Mouse (Mus musculus): Measurements from ENCODE around the gene Slit3. TPM values are rescaled to one million over a fixed set of nuclear protein-coding genes. Genes with fewer than 3 reads are reported as not detected.

Slit3 gene
- polyA plus RNA-seq, 1 experiment from 2014 or later = 9.0 TPM

GRCm38 (mm10) chr11:35326346-35326745 is 205.3 kb downstream of the Slit3 start:
- no peaks in the 10 kb centered on the region for H3K36me3 ChIP-seq (ENCODE audit: control insufficient read depth, insufficient read depth, low read length)
- 5% methylated on average over 3 of the region's 3 CpGs for WGBS
- no peak for ATAC-seq
- no peak overlapping the region for H3K4me3 ChIP-seq (ENCODE audit: low read length)
- no peaks in the 10 kb centered on the region; the same call in 1 of the 2 replicates for H3K4me1 ChIP-seq (ENCODE audit: control insufficient read depth, insufficient read depth, low read depth, low read length)
- 0 out of 2 replicates have a peak, but pooled peaks cover 4% of the 10 kb centered on the region for H3K27me3 ChIP-seq (replicated peaks; ENCODE audit: control insufficient read depth, insufficient read depth, low read length)
- H3K9me3 ChIP-seq (ENCODE audit: control insufficient read depth, low read length) = no peaks in the 10 kb centered on the region
- no peak overlapping the region for H3K9ac ChIP-seq (ENCODE audit: low read depth, low read length)
- no peak overlapping the region for H3K4me2 ChIP-seq (ENCODE audit: low read length)
- no peak overlapping the region for H3K27ac ChIP-seq (ENCODE audit: low read depth, low read length)

- WGBS = 50% methylated on average over 1 of the region's 1 CpGs
- Histone ChIP-seq H3K4me3 (ENCODE audit: low read length) (no peak overlapping the region), H3K9ac (ENCODE audit: low read depth, low read length) (no peak overlapping the region), H3K9me3 (ENCODE audit: control insufficient read depth, low read length) (no peaks in the 10 kb centered on the region), H3K27me3 (replicated peaks; ENCODE audit: control insufficient read depth, insufficient read depth, low read length) (0 out of 2 replicates have a peak, but pooled peaks cover 4% of the 10 kb centered on the region), H3K27ac (ENCODE audit: low read depth, low read length) (no peak overlapping the region), H3K36me3 (ENCODE audit: control insufficient read depth, insufficient read depth, low read length) (no peaks in the 10 kb centered on the region), H3K4me2 (ENCODE audit: low read length) (no peak overlapping the region), H3K4me1 (ENCODE audit: control insufficient read depth, insufficient read depth, low read depth, low read length) (no peaks in the 10 kb centered on the region; the same call in 1 of the 2 replicates)
- no peak for ATAC-seq
Observed at GRCm38 (mm10) chr11:35327899-35328298, 206.9 kb downstream of the Slit3 start.

DNA sequence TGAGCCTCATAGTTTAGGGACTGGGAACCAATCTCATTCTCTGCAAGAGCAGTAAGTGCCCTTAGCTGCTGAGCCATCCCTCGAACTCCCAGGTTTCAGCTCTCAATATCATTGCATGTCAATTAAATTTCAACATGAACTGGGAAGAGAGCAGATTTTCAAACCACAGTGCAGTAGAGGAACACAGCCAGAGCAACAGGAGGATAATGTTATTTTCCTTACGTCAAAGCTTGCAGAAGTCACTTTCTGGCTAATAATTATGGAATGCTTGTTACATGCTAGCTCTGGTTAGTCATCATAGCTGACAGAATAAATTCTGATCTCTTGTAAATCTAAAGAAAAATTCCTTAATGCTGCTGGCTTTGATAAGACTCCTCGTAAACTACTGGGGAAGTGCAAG is 210.5 kb downstream of the Slit3 start:
- H3K9me3 ChIP-seq (ENCODE audit: control insufficient read depth, low read length) = no peaks in the 10 kb centered on the region
- no peaks in the 10 kb centered on the region for H3K4me1 ChIP-seq (ENCODE audit: control insufficient read depth, insufficient read depth, low read depth, low read length)
- no peak overlapping the region for H3K4me2 ChIP-seq (ENCODE audit: low read length)
- WGBS = 83% methylated on average over 3 of the region's 3 CpGs
- H3K4me3 ChIP-seq (ENCODE audit: low read length) = no peak overlapping the region
- 0 out of 2 replicates have a peak, but pooled peaks cover 2% of the 10 kb centered on the region for H3K27me3 ChIP-seq (replicated peaks; ENCODE audit: control insufficient read depth, insufficient read depth, low read length)
- no peak for ATAC-seq
- no peak overlapping the region for H3K27ac ChIP-seq (ENCODE audit: low read depth, low read length)
- H3K9ac ChIP-seq (ENCODE audit: low read depth, low read length) = no peak overlapping the region
- H3K36me3 ChIP-seq (ENCODE audit: control insufficient read depth, insufficient read depth, low read length) = no peaks in the 10 kb centered on the region

- Histone ChIP-seq H3K27ac (ENCODE audit: low read depth, low read length) (no peak overlapping the region), H3K4me1 (ENCODE audit: control insufficient read depth, insufficient read depth, low read depth, low read length) (peaks cover 4% of the 10 kb centered on the region), H3K27me3 (replicated peaks; ENCODE audit: control insufficient read depth, insufficient read depth, low read length) (0 out of 2 replicates have a peak, but pooled peaks cover 4% of the 10 kb centered on the region), H3K4me2 (ENCODE audit: low read length) (no peak overlapping the region), H3K9ac (ENCODE audit: low read depth, low read length) (no peak overlapping the region), H3K36me3 (ENCODE audit: control insufficient read depth, insufficient read depth, low read length) (no peaks in the 10 kb centered on the region), H3K4me3 (ENCODE audit: low read length) (no peak overlapping the region), H3K9me3 (ENCODE audit: control insufficient read depth, low read length) (no peaks in the 10 kb centered on the region)
- WGBS = 80% methylated on average over 8 of the region's 8 CpGs
- peak; percentile 77 for ATAC-seq
Observed at GRCm38 (mm10) chr11:35336558-35336957, 215.5 kb downstream of the Slit3 start.

DNA sequence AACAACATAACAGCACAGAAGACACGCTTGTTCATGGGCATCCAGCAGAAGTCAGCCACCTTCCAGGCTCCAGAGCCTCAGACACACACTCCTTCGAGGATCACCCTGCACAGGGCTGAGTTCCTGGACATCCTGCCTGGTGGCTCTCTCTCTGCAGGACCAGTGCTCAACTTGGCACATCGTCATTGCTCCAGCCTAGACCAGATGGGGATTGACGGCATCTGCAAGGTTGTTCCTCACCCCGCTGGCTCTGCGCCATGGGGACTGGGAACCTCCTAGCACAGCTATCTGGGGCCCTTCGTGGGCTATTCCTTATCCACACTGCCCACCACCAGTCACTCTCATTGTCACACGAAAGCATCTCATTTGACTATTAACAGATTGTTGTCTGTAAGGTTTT is 216.5 kb downstream of the Slit3 start:
- no peaks in the 10 kb centered on the region for H3K36me3 ChIP-seq (ENCODE audit: control insufficient read depth, insufficient read depth, low read length)
- no peak overlapping the region for H3K9ac ChIP-seq (ENCODE audit: low read depth, low read length)
- H3K4me1 ChIP-seq (ENCODE audit: control insufficient read depth, insufficient read depth, low read depth, low read length) = peaks cover 4% of the 10 kb centered on the region
- no peak overlapping the region for H3K27ac ChIP-seq (ENCODE audit: low read depth, low read length)
- no peak overlapping the region for H3K4me3 ChIP-seq (ENCODE audit: low read length)
- H3K27me3 ChIP-seq (replicated peaks; ENCODE audit: control insufficient read depth, insufficient read depth, low read length) = 0 out of 2 replicates have a peak, but pooled peaks cover 4% of the 10 kb centered on the region
- 54% methylated on average over 8 of the region's 8 CpGs for WGBS
- H3K4me2 ChIP-seq (ENCODE audit: low read length) = no peak overlapping the region
- ATAC-seq = peak; percentile 57
- H3K9me3 ChIP-seq (ENCODE audit: control insufficient read depth, low read length) = no peaks in the 10 kb centered on the region

DNA sequence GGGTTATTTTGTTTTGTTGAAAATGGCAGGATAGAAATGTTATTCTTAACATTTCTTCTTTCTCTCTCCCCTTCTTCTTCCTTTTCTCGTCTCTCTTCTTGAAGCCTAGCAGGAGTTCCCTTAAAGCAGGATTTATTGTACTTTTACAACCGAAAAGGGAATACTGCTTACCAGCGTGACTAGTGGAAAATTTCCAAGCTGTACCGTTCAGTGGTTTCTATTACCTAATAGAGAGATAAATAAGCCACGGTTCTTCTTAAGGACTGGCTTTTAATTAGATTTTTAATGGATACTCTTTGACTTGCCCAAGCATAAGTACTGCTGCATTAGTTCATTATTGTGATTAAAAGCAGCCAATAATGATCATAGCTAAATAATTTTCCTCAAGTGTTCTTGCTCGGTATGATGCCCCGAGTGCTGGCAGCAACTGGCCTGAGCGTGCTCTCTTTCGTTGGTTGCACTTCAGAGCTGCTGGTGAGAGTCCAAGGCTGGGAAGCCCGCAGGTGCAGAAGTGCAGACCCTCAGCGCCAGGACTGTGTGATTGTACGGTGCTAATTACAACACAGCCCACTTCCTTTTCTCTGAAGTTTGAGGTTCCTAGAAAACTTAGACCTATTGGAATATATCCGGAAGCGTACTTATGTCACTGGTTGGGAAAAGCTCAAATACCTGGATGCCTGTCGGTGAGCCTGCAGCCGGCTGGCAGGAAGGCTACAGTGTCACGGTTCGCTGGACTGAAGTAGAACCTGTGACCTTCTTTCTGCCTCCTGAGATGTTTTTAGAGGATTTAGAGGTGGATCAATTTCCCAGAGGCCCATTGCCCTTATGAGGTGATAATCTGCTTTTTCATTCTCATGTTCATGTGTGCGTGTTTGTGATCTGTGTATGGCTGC is 217.1 kb downstream of the Slit3 start:
- no peak overlapping the region for H3K27ac ChIP-seq (ENCODE audit: low read depth, low read length)
- H3K9me3 ChIP-seq (ENCODE audit: control insufficient read depth, low read length) = no peaks in the 10 kb centered on the region
- 0 out of 2 replicates have a peak, but pooled peaks cover 4% of the 10 kb centered on the region for H3K27me3 ChIP-seq (replicated peaks; ENCODE audit: control insufficient read depth, insufficient read depth, low read length)
- no peaks in the 10 kb centered on the region for H3K36me3 ChIP-seq (ENCODE audit: control insufficient read depth, insufficient read depth, low read length)
- peak; percentile 67 for ATAC-seq
- H3K4me2 ChIP-seq (ENCODE audit: low read length) = no peak overlapping the region
- H3K4me3 ChIP-seq (ENCODE audit: low read length) = no peak overlapping the region
- peaks cover 4% of the 10 kb centered on the region for H3K4me1 ChIP-seq (ENCODE audit: control insufficient read depth, insufficient read depth, low read depth, low read length)
- 66% methylated on average over 19 of the region's 19 CpGs for WGBS
- no peak overlapping the region for H3K9ac ChIP-seq (ENCODE audit: low read depth, low read length)

- Histone ChIP-seq H3K27me3 (replicated peaks; ENCODE audit: control insufficient read depth, insufficient read depth, low read length) (peaks cover 7% of the 10 kb centered on the region; the same call in 1 of the 2 replicates), H3K9ac (ENCODE audit: low read depth, low read length) (no peak overlapping the region), H3K27ac (ENCODE audit: low read depth, low read length) (no peak overlapping the region), H3K4me1 (ENCODE audit: control insufficient read depth, insufficient read depth, low read depth, low read length) (peaks cover 4% of the 10 kb centered on the region), H3K36me3 (ENCODE audit: control insufficient read depth, insufficient read depth, low read length) (no peaks in the 10 kb centered on the region), H3K4me3 (ENCODE audit: low read length) (no peak overlapping the region), H3K9me3 (ENCODE audit: control insufficient read depth, low read length) (no peaks in the 10 kb centered on the region), H3K4me2 (ENCODE audit: low read length) (no peak overlapping the region)
- no peak for ATAC-seq
- WGBS = 80% methylated on average over 6 of the region's 6 CpGs
Observed at GRCm38 (mm10) chr11:35340752-35341151, 219.7 kb downstream of the Slit3 start.

DNA sequence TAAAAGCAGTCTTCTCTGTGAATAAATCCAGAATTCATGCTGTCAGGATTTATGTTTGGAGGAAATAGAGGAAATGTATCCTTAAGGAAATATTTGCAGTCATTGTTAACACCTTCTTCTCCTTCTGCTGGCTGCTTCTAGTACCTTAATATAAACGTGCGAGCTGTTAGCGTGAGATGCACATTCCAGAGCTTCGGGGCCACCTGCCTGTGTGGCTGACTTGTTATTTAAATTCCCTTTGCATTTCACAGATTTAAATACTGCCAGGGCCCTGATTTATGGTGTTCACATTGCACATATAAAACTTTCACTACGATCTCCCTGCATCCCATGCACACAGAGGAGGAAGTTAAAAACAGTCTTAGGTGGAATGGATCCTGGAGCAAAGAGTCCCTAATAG is 221.5 kb downstream of the Slit3 start:
- WGBS = 65% methylated on average over 5 of the region's 5 CpGs
- no peak overlapping the region for H3K27ac ChIP-seq (ENCODE audit: low read depth, low read length)
- peaks cover 7% of the 10 kb centered on the region; the same call in 1 of the 2 replicates for H3K27me3 ChIP-seq (replicated peaks; ENCODE audit: control insufficient read depth, insufficient read depth, low read length)
- H3K4me2 ChIP-seq (ENCODE audit: low read length) = no peak overlapping the region
- no peak overlapping the region for H3K9ac ChIP-seq (ENCODE audit: low read depth, low read length)
- no peaks in the 10 kb centered on the region for H3K9me3 ChIP-seq (ENCODE audit: control insufficient read depth, low read length)
- H3K36me3 ChIP-seq (ENCODE audit: control insufficient read depth, insufficient read depth, low read length) = no peaks in the 10 kb centered on the region
- H3K4me3 ChIP-seq (ENCODE audit: low read length) = no peak overlapping the region
- H3K4me1 ChIP-seq (ENCODE audit: control insufficient read depth, insufficient read depth, low read depth, low read length) = peaks cover 2% of the 10 kb centered on the region; the same call in 1 of the 2 replicates
- ATAC-seq = no peak

DNA sequence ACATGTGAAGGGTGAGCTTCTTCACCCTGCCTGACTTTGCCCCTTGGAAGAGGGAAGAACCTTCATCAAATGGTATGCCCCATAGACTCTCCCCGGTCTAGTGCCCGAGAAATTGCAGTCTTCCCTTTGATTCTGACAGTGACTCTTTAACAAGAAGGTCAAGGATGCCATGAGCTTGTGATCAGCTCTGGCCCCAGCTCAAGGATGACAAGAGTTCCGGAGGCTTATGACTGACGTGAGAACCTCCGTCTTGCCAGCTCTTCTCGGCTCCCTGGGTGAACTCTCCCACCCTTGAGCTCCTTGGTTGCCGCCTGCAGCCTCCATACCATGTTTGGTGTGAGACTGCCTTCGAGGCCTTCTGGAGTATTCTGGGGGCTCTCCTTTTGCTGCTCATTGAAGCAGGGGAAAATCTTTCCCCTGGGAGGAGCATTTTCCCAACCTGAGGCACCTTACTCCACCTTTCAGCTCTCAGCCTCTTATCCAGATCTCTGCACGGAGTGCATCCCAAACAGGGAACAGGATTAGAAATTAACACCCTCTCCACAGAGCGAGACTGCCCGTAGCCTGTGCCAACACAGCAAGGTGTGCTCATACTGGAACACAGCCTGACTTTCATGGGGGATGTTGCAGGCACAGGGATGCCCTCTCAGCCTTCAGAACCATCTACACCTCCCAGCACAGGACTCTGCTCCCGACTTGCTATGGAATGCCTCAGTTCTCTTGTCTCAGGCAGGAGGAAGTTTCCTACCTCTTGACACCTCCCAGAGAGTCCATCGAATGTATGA is 224.9 kb downstream of the Slit3 start:
- ATAC-seq = no peak
- Histone ChIP-seq H3K27me3 (replicated peaks; ENCODE audit: control insufficient read depth, insufficient read depth, low read length) (peaks cover 5% of the 10 kb centered on the region; the same call in 1 of the 2 replicates), H3K9ac (ENCODE audit: low read depth, low read length) (no peak overlapping the region), H3K4me1 (ENCODE audit: control insufficient read depth, insufficient read depth, low read depth, low read length) (no peaks in the 10 kb centered on the region), H3K36me3 (ENCODE audit: control insufficient read depth, insufficient read depth, low read length) (no peaks in the 10 kb centered on the region), H3K27ac (ENCODE audit: low read depth, low read length) (no peak overlapping the region), H3K9me3 (ENCODE audit: control insufficient read depth, low read length) (no peaks in the 10 kb centered on the region), H3K4me2 (ENCODE audit: low read length) (no peak overlapping the region), H3K4me3 (ENCODE audit: low read length) (no peak overlapping the region)
- 84% methylated on average over 13 of the region's 13 CpGs for WGBS

Data from hindbrain, embryonic 16.5 days (tissue).